Mouse (Mus musculus) heart, embryonic 14.5 days (tissue): ENCODE data around the gene Ubac2. TPM values are rescaled to one million over a fixed set of nuclear protein-coding genes. Genes with fewer than 3 reads are reported as not detected.

Source experiments
- ATAC-seq: fragments of 200-750 bp; cut with Nextera tagmentation; 2 replicates; pipeline ENCODE4 v1.8.0; 2017; ENCODE audit warnings: low read depth, moderate TSS enrichment; ENCODE audit not compliant: insufficient number of reproducible peaks, insufficient read depth, low FRiP score
- H3K27ac ChIP-seq, 2 experiments: fragments of 200-500 bp in 1 of 2; fragments of 300-500 bp in 1 of 2; sonication (generic) in 1 of 2; replicated peaks in 1 of 2; 2 replicates each; pipeline ENCODE4 v1.5.1; 2012 to 2014; ENCODE audit warnings: low read depth in 2 of 2, low read length in 2 of 2, control low read depth in 1 of 2, mild to moderate bottlenecking in 1 of 2, mixed read lengths in 1 of 2; ENCODE audit not compliant: control insufficient read depth in 1 of 2, insufficient read depth in 1 of 2
- H3K27me3 ChIP-seq: fragments of 300-500 bp; sonication (generic); 2 replicates; pipeline ENCODE4 v1.6.1; 2014; ENCODE audit warnings: mild to moderate bottlenecking, low read length, control low read depth; ENCODE audit not compliant: control insufficient read depth, insufficient read depth
- H3K36me3 ChIP-seq: fragments of 300-500 bp; sonication (generic); 2 replicates; pipeline ENCODE4 v1.6.1; 2014; ENCODE audit warnings: mild to moderate bottlenecking, control low read depth, low read length, mixed read lengths; ENCODE audit not compliant: control insufficient read depth, insufficient read depth
- H3K4me1 ChIP-seq, 2 experiments: fragments of 200-500 bp in 1 of 2; fragments of 300-500 bp in 1 of 2; sonication (generic) in 1 of 2; 2 replicates each; pipeline ENCODE4 v1.6.1; 2012 to 2014; ENCODE audit warnings: low read length in 2 of 2, control low read depth in 1 of 2, mixed read lengths in 1 of 2; ENCODE audit not compliant: control insufficient read depth in 2 of 2, insufficient read depth in 2 of 2
- H3K4me2 ChIP-seq: fragments of 300-500 bp; sonication (generic); 2 replicates; pipeline ENCODE4 v1.6.1; 2014; ENCODE audit warnings: mild to moderate bottlenecking, low read length
- H3K4me3 ChIP-seq, 2 experiments: fragments of 200-500 bp in 1 of 2; fragments of 300-500 bp in 1 of 2; sonication (generic) in 1 of 2; 2 replicates each; pipeline ENCODE4 v1.5.1; 2012 to 2014; ENCODE audit warnings: low read length in 2 of 2, mild to moderate bottlenecking in 2 of 2, control low read depth in 1 of 2, low read depth in 1 of 2, moderate library complexity in 1 of 2; ENCODE audit not compliant: control insufficient read depth in 1 of 2, insufficient read depth in 1 of 2
- H3K9ac ChIP-seq: fragments of 300-500 bp; sonication (generic); 2 replicates; pipeline ENCODE4 v1.6.1; 2014; ENCODE audit warnings: mild to moderate bottlenecking, low read length
- H3K9me3 ChIP-seq: fragments of 300-500 bp; sonication (generic); 2 replicates; pipeline ENCODE4 v1.6.1; 2016; ENCODE audit warnings: low read length, control low read depth; ENCODE audit not compliant: control insufficient read depth
- WGBS: fragments of 180-500 bp; shearing (Covaris S2); extraction: QIAGEN DNeasy Blood & Tissue Kit; methylation state at CpG from one replicate; pipeline ENCODE4 v1.1.7; 2014; 5-methylcytosine and 5-hydroxymethylcytosine counted together
- polyA plus RNA-seq: library from polyadenylated mRNA; unstranded; fragments of >200 nt; fragmentation: Nextera tagmentation; extraction: Ambion mirVana; gene quantifications from 2 replicates; pipeline ENCODE4 v1.2.1, GENCODE M21; 2014

The Ubac2 gene
- polyA plus RNA-seq: 55.4 and 56.3 TPM in 2 replicates

GRCm38 (mm10) chr14:121878176-121878858, at the start of gene Ubac2:
Ubac2 (plus strand) TSS chr14:121878620.
- Histone ChIP-seq H3K9ac (peak within 1 kb of the TSS; percentile 91), H3K4me1 (peaks cover under 1 to 7% of the 10 kb centered on the region in 2 experiments; a peak in 3 of 4 replicates), H3K36me3 (no peaks in the 10 kb centered on the region), H3K9me3 (no peaks in the 10 kb centered on the region), H3K4me2 (peak within 1 kb of the TSS; percentile 96), H3K27me3 (no peaks in the 10 kb centered on the region), H3K4me3 (peak within 1 kb of the TSS; percentile 72 to 88), H3K27ac (peak within 1 kb of the TSS; percentile 89 to 90)
- peak; percentile 97 for ATAC-seq
- WGBS: under 1% methylated on average over 60 of the region's 61 CpGs

DNA sequence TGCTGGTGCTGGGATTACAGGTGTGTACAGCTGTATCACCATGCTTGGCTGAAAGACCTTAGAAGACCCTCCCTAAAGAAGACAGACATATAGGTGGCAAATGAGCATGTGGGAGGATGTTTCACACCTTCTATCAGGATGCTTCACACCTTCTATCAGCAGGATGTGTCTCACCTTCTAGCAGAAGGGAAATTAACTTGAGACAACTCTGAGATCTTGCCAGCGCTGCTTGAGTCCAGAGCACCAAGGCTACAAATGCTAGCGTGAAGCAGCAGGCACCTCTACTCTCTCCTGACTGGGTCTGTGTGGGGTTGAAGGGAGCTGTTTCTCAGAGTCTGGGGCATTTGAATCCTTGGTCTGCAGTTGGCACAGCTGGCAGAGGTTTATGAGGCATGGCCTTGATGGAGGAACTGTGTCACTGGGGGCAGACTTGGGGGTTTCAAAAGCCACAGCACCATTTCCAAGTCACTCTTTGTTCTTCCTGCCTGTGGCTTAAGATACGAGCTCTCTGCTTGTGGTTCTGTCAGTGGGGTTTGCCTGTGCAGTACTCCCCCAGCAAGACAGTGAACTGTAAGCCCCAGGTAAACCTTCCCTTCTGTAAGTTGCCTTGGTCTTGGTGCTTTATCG, 48.5 kb upstream of the Ubac2 start:
- WGBS: 72% methylated on average over 4 of the region's 4 CpGs
- H3K36me3 ChIP-seq: no peaks in the 10 kb centered on the region
- peaks cover 0 to 4% of the 10 kb centered on the region in 2 experiments; a peak in 1 of 4 replicates for H3K4me1 ChIP-seq
- H3K4me2 ChIP-seq: no peak overlapping the region
- no peaks in the 10 kb centered on the region for H3K9me3 ChIP-seq
- no peak overlapping the region for H3K4me3 ChIP-seq
- H3K27ac ChIP-seq: no peak overlapping the region
- H3K9ac ChIP-seq: no peak overlapping the region
- H3K27me3 ChIP-seq: no peaks in the 10 kb centered on the region
- no peak for ATAC-seq

- ATAC-seq: no peak
- 73% methylated on average over 2 of the region's 2 CpGs for WGBS
- Histone ChIP-seq H3K9me3 (peaks cover 10% of the 10 kb centered on the region), H3K4me3 (no peak overlapping the region), H3K4me2 (no peak overlapping the region), H3K9ac (no peak overlapping the region), H3K27me3 (no peaks in the 10 kb centered on the region), H3K4me1 (no peaks in the 10 kb centered on the region), H3K36me3 (no peaks in the 10 kb centered on the region), H3K27ac (no peak overlapping the region)
Observed at GRCm38 (mm10) chr14:121833001-121833520, 45.4 kb upstream of the Ubac2 start.

DNA sequence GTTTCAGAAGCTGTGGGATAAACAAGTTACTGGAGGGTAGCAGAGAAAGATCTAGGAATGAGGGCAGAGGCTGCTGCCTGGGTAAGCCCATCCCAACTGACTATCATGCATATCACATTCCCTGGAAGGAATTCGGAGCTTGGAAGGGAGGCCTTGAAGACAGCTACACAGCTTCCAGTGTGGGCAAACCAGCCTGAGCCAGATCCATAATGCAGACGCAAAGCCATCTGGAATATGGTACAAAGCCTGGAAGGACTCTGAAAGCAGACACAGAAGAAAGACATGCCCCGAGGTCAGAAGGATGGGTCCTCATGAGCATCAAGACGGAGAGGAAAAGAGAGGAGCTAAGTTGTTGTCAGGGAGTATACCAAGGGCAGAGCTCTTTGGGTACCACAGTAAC, 40.3 kb upstream of the Ubac2 start:
- H3K27ac ChIP-seq: no peak overlapping the region
- H3K4me1 ChIP-seq: no peaks in the 10 kb centered on the region
- no peaks in the 10 kb centered on the region for H3K27me3 ChIP-seq
- 86% methylated on average over 4 of the region's 4 CpGs for WGBS
- no peaks in the 10 kb centered on the region for H3K36me3 ChIP-seq
- peaks cover 18% of the 10 kb centered on the region for H3K9me3 ChIP-seq
- no peak overlapping the region for H3K4me3 ChIP-seq
- H3K9ac ChIP-seq: no peak overlapping the region
- ATAC-seq: no peak
- no peak overlapping the region for H3K4me2 ChIP-seq

- no peak for ATAC-seq
- peaks cover 18% of the 10 kb centered on the region for H3K9me3 ChIP-seq
- no peak overlapping the region for H3K4me3 ChIP-seq
- H3K9ac ChIP-seq: no peak overlapping the region
- 88% methylated on average over 8 of the region's 8 CpGs for WGBS
- H3K36me3 ChIP-seq: no peaks in the 10 kb centered on the region
- H3K4me2 ChIP-seq: no peak overlapping the region
- no peak overlapping the region for H3K27ac ChIP-seq
- H3K27me3 ChIP-seq: no peaks in the 10 kb centered on the region
- H3K4me1 ChIP-seq: no peaks in the 10 kb centered on the region
Observed at GRCm38 (mm10) chr14:121840217-121840616, 38.2 kb upstream of the Ubac2 start.

GRCm38 (mm10) chr14:121844486-121844885, 33.9 kb upstream of the Ubac2 start:
- Histone ChIP-seq H3K4me1 (no peaks in the 10 kb centered on the region), H3K36me3 (no peaks in the 10 kb centered on the region), H3K27ac (no peak overlapping the region), H3K27me3 (no peaks in the 10 kb centered on the region), H3K9me3 (0 out of 2 replicates have a peak, but pooled peaks cover 2% of the 10 kb centered on the region), H3K9ac (no peak overlapping the region), H3K4me3 (no peak overlapping the region), H3K4me2 (no peak overlapping the region)
- 70% methylated on average over 8 of the region's 8 CpGs for WGBS
- ATAC-seq: no peak

GRCm38 (mm10) chr14:121851231-121851630, 27.2 kb upstream of the Ubac2 start:
- no peaks in the 10 kb centered on the region for H3K36me3 ChIP-seq
- H3K4me3 ChIP-seq: no peak overlapping the region
- no peaks in the 10 kb centered on the region for H3K27me3 ChIP-seq
- 81% methylated on average over 1 of the region's 1 CpGs for WGBS
- no peak overlapping the region for H3K9ac ChIP-seq
- H3K4me2 ChIP-seq: no peak overlapping the region
- no peaks in the 10 kb centered on the region for H3K4me1 ChIP-seq
- H3K27ac ChIP-seq: no peak overlapping the region
- peaks cover 7% of the 10 kb centered on the region; the same call in 1 of the 2 replicates for H3K9me3 ChIP-seq
- no peak for ATAC-seq
